Mouse (Mus musculus) urinary bladder, adult 18-20 months (tissue): ENCODE results near the gene Zranb2.

Experiments used
- DNase-seq, 2 experiments: peaks; one replicate each; pipeline ENCODE4 v3.0.0; 2022; ENCODE audit warnings: low spot score in 2 of 2, mixed read lengths in 2 of 2

Zranb2 gene

DNA sequence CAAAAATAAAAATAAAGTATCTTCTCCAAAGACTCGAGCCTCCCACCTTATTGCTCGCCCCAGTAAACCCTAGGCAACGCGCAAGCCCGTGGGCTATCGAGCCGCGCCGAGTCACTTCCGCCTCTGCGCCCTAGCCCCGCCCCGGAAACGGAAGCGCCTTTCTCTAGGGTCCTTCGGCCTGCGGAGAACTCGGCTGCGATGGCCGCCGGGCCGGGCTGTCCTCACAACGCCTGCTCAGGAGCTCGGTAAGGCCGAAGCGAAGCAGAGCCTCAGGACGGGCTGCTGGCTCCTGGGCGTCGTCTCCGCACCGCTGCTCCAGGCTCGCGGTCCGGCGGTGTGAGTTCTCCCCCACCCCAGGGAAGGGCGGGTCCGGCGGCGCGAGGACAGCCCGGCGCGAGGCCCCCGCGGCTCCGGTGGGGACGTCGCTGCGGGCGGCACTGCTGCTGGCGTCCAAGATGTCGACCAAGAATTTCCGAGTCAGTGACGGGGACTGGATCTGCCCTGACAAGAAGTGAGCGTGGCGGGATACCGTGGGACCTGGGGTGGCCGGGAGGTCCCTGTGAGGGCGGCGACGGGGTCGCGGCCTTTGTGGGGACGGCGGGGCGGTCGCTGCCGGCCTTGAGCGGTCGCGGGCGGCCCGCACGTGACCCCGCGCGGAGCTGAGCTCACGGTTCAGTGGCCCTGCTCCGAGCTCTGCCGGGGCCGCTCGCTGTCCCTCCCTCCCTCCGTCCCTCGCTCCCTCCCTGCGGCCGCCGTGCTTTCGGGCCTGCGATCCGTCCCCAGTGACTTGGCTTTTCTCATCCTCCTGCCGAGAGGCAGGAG is at the start of gene Zranb2:
Gene Zranb2 (plus strand): TSS at position 197 of the 822 bp plus-strand sequence.
- peak; percentile 88 for DNase-seq

DNA sequence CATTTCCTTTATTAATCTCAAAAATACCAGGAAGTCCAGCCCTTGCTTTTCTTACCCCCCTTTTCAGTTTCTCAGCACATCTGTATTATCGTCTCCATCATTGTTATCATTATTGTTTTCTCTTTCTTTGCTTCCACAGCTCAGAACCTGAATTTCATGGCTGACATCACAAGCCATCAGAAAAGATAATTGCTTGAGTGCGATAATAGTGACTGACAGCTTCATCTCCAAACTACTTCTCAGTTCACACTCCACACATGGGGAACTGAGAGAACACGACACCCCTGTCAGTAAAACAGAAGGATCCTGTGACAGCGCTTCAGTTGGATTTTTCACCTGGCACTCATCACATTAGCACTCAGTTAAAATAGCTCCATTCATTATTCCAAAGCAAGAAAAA is 41.9 kb upstream of the Zranb2 start:
- no peak for DNase-seq

DNA sequence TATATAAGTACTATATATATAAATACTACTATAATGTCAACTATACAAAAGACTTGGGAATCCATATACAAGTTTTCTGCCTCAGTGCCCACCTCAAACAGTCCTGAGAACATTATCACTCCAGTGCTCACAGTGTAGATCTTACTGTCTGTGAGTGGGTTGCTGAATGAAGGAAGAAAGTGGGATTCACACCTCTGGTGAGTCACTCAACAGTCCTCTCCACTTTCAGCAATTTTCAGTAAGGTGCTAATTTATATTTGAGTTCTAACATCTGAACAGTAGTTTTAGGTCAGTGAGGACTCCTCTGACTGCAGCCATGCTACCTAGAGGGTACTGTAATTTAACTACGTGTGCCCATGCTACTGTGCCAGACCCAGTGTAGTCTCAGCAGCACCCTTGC is 31.7 kb upstream of the Zranb2 start:
- no peak for DNase-seq

DNA sequence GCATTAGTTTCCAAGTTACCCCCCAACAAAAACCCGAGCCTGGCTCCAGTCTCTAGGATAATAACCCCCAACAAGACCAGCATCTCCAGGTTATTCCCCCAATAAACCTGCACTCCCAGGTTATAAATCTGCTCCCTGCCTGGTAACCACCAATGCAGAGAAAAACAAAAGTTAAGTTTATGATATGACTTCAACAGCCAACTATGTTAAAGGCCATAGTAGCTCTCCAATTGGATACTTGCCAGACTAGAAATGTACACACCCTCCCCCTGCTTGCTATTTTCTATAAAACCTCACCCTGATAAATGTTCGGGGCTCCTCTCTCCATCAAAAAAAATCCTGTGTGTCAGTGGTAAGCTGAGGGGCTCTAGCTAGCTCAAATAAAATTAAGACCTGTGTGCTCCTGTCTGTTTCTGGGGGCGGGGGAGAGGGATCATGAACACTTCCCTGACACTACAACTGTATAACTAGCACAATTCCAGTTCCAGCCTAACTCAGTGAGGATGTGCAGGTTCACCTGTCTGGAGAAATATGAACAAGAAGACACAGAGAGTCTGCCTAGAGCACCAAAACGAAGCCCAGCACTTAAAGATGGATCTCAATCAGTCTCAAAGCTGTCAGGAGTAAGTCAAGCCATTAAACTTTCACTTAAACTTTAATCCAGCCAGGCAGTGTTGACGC is 19.7 kb upstream of the Zranb2 start:
- DNase-seq = no peak

DNA sequence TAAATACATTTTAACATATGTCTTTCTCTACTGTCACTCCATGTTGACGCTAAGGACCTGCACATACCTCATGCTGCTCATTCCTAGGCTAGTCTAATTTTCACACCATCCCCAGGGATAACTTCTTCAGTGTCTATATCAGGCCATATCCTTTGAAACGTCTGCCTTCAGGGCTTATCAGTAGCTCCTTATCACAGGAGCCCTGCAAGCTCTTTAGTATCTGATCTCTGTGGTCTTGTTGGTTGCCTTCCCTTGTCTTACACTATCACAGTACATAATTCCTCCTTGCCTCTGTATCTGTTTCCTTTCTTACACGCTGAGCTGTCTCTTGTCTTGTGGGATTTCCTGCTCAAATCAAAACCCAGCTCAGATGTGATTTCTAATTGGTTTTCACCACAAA is 17.5 kb upstream of the Zranb2 start:
- DNase-seq = no peak

DNA sequence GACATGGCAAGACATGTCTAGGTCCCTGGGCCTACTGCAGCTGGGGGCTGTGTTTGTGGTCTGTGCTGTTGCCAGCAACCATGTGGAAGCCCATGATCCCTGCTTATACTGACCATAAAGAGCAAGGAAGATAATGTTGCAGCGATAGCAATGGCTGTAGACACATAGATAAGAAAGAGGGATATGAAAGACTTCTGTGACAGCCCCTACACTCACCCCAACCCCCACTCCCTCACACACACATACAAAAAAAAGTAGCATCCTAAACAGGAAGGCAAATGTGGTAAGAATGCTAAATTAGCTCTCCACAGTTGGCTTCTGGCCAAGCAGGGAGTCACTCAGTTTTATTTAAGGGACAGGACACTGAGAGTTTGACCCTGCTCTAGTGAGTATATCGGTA is 16.0 kb upstream of the Zranb2 start:
- DNase-seq = no peak

DNA sequence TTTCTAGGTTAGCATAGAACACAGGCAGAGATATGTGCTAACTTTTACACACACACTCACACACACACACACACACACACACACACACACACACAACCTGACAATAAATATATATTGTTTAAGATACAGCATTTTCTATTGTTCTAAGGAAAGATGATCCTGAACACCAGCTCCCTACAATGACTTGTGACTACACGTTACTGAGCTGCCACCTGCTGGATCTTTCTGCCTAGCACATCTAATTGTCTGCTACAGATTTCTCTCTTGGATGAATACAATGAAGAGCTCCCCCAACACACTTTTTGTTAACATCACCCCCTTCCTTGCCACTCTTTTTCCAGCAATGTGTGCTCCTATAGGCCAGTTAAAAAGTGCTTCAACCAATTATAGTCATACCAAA is 13.5 kb upstream of the Zranb2 start:
- DNase-seq = peak; percentile 9 to 37

DNA sequence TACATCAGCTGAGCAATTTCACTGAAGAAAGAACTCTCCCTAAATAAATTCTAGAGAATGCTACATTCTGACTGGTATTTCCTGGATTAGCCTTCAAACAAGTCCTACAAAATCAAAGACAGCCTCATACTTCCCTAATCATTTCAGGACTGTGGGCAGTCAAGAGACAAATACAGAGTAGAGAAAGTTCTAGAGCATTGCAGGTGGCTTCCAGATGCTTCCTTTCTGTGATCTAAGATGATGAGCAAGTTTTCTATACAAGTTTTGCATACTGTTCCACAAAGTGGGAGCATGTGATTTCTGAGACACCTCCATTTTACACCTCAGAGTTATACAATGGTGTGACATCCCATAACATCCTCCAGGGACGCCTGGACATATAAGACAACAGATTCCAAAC is 10.1 kb upstream of the Zranb2 start:
- no peak for DNase-seq

DNA sequence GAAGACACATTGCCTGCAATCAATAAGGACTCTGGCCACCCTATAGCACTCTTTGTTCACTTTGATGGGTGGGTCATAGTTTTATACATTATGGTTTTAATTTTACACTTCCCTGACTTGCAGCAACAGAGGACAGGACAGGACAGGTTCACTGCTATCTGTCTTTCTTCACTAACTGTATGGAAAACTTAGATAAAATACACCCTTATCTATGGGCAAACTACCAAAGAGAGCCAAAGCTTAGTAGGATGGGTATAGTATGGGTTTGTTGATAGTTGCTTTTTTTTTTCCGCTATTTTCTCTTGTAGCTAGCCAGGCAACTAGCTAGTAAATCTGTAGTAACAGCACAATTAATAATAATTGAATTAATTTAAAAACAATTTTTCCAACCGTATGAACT is 2.4 kb upstream of the Zranb2 start:
- no peak for DNase-seq

DNA sequence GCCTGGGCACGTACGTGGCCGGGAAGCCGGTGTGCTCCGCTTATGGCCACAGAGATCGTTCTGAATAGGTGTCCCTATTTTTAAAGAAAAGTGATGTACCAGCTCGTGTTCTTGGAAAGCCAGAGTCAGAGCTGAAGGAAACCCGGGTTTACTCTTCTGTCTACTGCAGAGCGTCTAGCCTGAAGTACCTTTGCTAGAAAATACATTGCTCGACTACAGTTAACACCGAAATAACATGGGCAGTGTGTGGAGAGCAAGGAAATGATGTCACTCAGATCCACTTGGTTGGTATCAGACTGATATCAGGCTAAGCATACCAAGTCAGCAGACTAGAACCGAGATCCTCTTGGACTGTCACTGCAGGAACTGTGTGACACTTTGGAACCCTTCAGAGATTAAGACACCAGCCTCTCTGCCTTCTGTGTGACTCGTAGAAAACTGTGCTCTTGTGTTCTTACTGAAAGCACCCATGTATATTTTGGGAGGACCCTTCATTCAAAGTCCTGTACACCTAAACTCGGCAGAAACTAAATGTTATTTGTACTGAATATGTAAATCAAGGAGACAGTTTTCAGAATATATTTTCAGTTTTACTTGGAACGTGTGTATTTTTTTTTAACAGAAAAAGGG is 941 bp downstream of the Zranb2 start:
- DNase-seq = peak in 1 of 2 experiments; percentile 0

DNA sequence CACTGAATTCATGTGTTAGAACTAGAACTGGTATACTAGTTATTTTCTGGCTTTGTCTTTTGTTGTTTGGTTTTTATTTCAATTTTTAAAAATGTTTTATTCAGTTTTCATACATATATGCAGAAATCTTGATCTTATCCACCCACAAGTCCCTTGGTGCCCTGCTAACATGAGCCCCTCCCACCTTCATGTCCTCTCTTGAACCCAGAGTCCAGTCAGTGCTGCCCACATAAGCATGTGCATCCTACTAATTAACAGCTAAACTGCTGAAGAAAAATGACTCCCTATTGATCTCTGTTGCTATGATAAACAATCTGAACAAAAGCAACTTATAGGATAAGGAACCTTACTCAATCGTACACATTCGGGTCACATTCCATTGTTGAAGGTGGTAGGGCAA is 15.4 kb downstream of the Zranb2 start:
- DNase-seq = no peak

DNA sequence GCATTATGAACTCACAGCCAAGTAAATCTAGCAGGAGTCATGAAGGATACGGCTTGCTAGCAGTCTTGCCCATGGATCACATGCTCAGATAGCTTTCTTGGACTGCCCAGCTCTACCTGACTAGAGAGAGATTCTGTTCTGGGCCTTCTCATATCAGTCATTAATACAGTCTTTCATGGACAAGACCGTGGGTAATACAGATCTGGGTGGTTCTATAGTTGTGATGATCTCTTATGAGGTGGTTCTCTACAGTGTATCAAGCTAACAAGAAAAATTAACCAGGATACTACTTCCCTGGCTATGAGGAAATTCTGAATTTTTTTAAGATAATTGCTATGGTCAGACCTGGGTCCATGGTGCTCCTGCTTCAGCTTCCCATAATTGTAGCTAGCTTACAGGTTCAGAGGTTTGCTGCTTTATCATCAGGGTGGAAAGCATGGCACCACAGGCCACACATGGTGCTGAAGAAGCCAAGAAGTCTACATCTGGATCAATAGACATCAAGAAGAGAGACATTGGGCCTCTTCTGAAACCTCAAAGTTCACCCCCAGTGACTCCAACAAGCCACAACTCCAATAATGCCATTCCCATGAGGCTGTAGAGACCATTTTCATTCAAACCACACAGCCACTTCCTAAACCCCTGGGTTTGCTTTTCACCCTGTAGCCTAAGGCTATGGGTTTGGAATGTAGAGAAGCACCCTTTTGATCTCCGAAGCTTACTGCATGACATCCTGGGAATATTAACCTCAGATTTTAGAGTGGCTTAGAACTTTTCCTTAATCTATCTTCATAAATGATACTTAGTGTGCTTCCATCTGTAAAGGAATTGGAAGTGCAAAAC is 16.0 kb downstream of the Zranb2 start:
- no peak for DNase-seq

DNA sequence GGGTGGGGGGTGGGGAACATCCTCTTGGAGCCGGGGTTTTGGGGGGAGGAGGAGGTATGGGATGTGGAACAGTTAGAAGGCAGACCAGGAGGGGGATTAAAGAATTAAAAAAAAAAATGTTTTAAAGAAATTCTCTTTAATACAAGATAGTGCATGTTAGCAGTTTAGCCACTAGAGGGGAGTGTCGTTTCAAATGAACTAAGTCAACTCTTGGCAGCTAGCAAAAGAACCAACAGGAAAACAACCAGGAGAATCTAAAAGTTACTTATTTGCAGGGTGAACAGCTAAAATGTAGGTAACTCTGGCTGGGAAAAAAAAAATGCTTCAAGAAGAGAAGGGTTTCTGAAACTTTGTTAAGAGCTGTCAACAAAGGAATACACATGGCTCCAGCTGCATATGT is 31.2 kb downstream of the Zranb2 start:
- DNase-seq = no peak

DNA sequence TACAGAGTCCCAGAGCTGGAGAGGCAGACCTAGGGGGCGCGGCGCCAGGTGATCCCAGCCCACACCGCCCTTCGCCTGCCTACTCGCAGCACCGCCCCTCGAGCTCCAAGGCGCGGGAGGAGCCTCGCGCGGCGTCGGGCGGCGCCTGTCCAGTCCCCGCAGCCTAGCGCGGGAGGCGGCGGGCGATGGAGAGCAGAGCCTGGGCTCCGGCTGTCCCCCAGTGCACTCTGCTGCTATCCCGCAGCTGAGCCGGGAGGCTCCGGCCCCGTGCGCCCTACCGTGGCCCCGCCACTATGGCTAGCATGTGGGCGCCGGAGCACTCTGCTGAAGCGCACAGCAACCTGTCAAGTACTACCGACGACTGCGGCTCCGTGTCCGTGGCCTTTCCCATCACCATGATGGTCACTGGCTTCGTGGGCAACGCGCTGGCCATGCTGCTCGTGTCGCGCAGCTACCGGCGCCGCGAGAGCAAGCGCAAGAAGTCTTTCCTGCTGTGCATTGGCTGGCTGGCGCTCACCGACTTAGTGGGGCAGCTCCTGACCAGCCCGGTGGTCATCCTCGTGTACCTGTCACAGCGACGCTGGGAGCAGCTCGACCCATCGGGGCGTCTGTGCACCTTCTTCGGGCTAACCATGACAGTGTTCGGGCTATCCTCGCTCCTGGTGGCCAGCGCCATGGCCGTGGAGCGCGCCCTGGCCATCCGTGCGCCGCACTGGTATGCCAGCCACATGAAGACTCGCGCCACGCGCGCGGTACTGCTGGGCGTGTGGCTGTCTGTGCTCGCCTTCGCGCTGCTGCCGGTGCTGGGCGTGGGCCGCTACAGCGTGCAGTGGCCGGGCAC is 33.0 kb downstream of the Zranb2 start, which contains the start of gene Ptger3:
Gene Ptger3 (plus strand): TSS at position 168 of the 841 bp plus-strand sequence.
- peak in 1 of 2 experiments; percentile 3 for DNase-seq

DNA sequence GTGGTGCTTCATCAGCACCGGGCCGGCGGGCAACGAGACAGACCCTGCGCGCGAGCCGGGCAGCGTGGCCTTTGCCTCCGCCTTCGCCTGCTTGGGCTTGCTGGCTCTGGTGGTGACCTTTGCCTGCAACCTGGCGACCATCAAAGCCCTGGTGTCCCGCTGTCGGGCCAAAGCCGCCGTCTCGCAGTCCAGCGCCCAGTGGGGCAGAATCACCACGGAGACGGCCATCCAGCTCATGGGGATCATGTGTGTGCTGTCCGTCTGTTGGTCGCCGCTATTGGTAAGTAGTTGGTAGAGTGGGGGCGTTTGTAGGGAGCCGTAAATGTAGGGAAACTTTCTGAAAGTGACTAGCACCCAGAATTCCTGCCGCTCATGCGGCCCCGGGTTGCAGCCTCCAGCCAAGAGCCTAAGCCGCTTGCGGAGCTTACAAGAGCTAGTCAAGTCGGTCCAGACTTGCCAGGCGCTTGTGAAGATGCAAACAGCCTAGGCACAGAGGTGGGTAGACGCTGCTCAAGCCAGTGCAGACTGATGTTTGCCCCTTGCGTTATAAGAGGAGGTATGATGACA is 33.7 kb downstream of the Zranb2 start:
- peak in 1 of 2 experiments; percentile 8 for DNase-seq

DNA sequence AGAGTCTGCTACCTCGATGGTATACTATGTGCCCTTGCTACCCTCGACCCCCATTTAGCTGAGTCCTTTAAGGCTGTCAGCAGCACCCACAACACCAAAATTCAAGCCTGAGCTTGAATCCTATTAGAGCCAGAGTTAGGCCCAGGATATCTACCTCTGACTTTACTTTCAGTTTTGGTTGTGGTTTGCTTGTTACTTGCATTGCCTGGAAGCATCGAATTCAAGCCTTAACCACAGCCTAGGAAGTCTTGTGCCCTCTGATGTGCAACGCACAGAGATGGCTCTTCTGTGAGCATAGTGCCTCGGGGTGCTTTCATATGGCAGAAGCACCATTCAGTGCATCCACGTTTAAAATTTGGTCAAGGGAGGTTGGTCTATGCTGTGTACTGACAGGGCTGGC is 38.1 kb downstream of the Zranb2 start:
- DNase-seq = no peak

DNA sequence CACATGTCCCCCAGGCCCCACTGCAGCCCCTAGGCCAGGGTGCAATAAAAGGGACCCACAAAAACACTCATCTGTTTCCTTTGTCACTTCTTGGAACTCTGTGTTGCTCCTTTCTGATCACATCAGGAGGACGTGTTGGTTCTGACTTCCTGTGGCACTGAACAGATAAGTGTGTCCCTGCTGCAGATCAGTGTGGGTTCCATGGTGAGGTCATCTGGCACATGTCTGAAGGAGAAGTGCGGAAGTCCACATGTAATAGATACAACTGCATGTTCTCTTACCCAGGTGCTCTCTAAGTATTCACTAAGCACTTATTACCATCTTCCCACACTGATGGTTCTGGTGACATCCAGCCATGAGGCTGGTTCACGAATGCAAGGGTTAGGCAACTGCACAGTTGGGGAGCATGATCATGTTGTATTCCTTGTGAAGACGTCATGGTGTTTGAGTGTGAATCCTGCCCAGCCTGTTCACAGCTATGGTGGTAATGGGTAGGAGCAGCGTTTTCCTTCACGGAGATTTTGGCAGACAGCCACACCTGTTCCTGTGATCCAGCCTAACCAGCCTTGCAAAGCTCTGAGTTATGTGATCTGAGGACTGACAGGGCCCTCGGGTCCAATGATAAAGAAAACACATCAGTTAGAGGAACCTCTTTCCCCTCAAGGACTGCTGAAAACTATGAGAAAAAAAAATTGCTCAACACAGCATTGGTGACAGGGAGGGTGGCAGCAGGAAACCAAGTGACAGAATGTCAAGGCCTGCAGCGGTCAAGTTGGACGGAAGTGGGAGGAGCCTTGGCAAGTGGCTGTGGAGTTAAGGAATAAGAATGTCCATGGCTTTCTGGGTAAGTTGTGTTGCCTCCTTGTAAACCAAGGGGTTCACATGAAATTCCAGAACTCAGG is 41.7 kb downstream of the Zranb2 start:
- DNase-seq = no peak

DNA sequence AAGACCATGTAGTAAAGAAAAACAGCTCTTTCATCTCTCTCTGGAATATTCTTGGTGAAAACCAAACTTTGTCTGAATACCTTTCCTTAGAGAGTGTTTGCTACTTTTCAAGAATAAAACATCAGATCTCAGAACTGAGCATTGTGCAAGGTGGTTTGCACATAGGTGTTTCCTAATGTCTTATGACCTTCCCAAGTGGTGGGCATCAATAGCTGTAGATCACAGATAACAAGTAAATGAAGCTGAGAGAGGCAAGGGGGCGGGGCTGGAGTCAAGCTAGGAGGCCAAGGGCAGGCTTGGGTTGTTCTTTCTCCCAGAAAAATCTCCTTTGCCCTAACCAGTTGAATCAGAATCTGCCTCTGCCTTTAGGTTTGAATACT is 42.4 kb downstream of the Zranb2 start:
- no peak for DNase-seq

DNA sequence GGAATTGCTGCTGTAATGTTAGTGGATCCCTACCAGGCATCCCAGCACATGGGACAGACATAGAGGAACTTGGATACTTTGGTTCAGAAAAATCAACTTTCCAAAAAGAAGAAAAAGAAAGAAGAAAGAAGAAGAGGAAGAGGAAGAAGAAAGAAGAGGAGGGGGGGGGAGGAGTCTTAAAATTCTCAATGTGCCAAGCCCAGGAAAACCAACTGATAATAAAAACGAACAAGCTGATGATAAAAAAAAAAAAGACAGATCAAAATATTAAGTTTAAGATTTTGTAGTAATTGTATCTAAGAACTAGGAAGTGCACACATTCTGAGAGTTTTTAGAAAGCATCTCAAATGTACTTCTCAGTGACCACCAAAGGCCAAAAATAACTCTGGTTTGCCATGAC is 42.9 kb downstream of the Zranb2 start:
- DNase-seq = no peak
